In genomic region chr13:98455646-98456045, GRCm38 (mm10) we compare ENCODE assay signal across 20 mouse cellular contexts. TPM values are rescaled to one million over a fixed set of nuclear protein-coding genes. Genes with fewer than 3 reads are reported as not detected.
"Had no signal": no experiment of that assay in that cellular context is flagged by ENCODE, and none has a peak within 500 bp of the region (broad histone marks: within the 10 kb centered on the region; RNA-seq: fewer than 3 reads in every experiment).

No protein-coding gene starts in this region.

- H3K4me1 ChIP-seq: lung, embryonic 15.5 days; midbrain, embryonic 13.5 days; midbrain, embryonic 15.5 days; neural tube, embryonic 12.5 days; stomach, embryonic 15.5 days had no signal

- H3K9me3 ChIP-seq: lung, embryonic 15.5 days; midbrain, embryonic 13.5 days; midbrain, embryonic 15.5 days; stomach, embryonic 15.5 days had no signal

- DNase-seq: liver, postnatal 0 days; lung, adult 2 months; lung, postnatal 14 days; lung, postnatal 36 days; right cerebral cortex, postnatal 14 days; thymus, adult 2 months; thymus, postnatal 25 days; thymus, postnatal 4 days had no signal

- H3K27me3 ChIP-seq: lung, embryonic 15.5 days; megakaryocyte, embryonic 14.5 days; midbrain, embryonic 13.5 days; midbrain, embryonic 15.5 days; neural tube, embryonic 12.5 days; stomach, embryonic 15.5 days had no signal

- H3K4me3 ChIP-seq: lung, embryonic 15.5 days; megakaryocyte, embryonic 14.5 days; midbrain, embryonic 13.5 days; midbrain, embryonic 15.5 days; neural tube, embryonic 12.5 days; stomach, embryonic 15.5 days had no signal

- H3K27ac ChIP-seq: lung, embryonic 15.5 days; macrophage; midbrain, embryonic 13.5 days; midbrain, embryonic 15.5 days; neural tube, embryonic 12.5 days; stomach, embryonic 15.5 days; stomach, postnatal 0 days had no signal

- H3K36me3 ChIP-seq: lung, embryonic 15.5 days; midbrain, embryonic 13.5 days; midbrain, embryonic 15.5 days; neural tube, embryonic 12.5 days; stomach, embryonic 15.5 days had no signal

RNA-seq across cellular contexts. Expression of gene Gm10320, which starts 36.2 kb away (rescaled TPM):
- total RNA-seq: midbrain, postnatal 0 days; monocyte, adult 5-6 weeks; neutrophil, adult 5-6 weeks had no signal
- polyA plus RNA-seq: macrophage; testis, adult 2 months had no signal
